Mouse (Mus musculus) liver, embryonic 13.5 days (tissue): Measurements from ENCODE around the gene Dsp. TPM values are rescaled to one million over a fixed set of nuclear protein-coding genes. Genes with fewer than 3 reads are reported as not detected.

Experiments
- ATAC-seq: fragments of 200-750 bp; cut with Nextera tagmentation; 2 replicates; pipeline ENCODE4 v1.8.0; 2017; ENCODE audit warnings: low read depth, mild to moderate bottlenecking, moderate number of reproducible peaks, moderate library complexity
- DNase-seq: peaks from one replicate; pipeline ENCODE4 v3.0.0; 2022
- H3K27ac ChIP-seq: fragments of 300-500 bp; sonication (generic); 2 replicates; pipeline ENCODE4 v1.5.1; 2015; ENCODE audit warnings: moderate library complexity, mild to moderate bottlenecking, inconsistent platforms
- H3K27me3 ChIP-seq: fragments of 300-500 bp; sonication (generic); 2 replicates; pipeline ENCODE4 v1.6.1; 2015; ENCODE audit warnings: mild to moderate bottlenecking, inconsistent platforms
- H3K36me3 ChIP-seq: fragments of 300-500 bp; sonication (generic); 2 replicates; pipeline ENCODE4 v1.6.1; 2015; ENCODE audit warnings: mild to moderate bottlenecking, inconsistent platforms
- H3K4me1 ChIP-seq: fragments of 300-500 bp; sonication (generic); replicated peaks from 2 replicates; pipeline ENCODE4 v1.6.1; 2015; ENCODE audit warnings: inconsistent platforms
- H3K4me2 ChIP-seq: fragments of 300-500 bp; sonication (generic); 2 replicates; pipeline ENCODE4 v1.6.1; 2015; ENCODE audit warnings: inconsistent platforms, mild to moderate bottlenecking, moderate library complexity
- H3K4me3 ChIP-seq: fragments of 300-500 bp; sonication (generic); replicated peaks from 2 replicates; pipeline ENCODE4 v1.5.1; 2015; ENCODE audit warnings: mild to moderate bottlenecking, inconsistent platforms
- H3K9ac ChIP-seq: fragments of 300-500 bp; sonication (generic); 2 replicates; pipeline ENCODE4 v1.6.1; 2015; ENCODE audit warnings: mild to moderate bottlenecking, inconsistent platforms
- H3K9me3 ChIP-seq: fragments of 300-500 bp; sonication (generic); replicated peaks from 2 replicates; pipeline ENCODE4 v1.6.1; 2016; ENCODE audit warnings: inconsistent platforms
- WGBS: fragments of 180-500 bp; shearing (Covaris S2); methylation state at CpG from one replicate; pipeline ENCODE4 v1.1.7; 2015; ENCODE audit not compliant: insufficient replicate concordance; 5-methylcytosine and 5-hydroxymethylcytosine counted together
- polyA plus RNA-seq: library from polyadenylated mRNA; unstranded; fragments of >200 nt; fragmentation: Nextera tagmentation; extraction: Ambion mirVana; gene quantifications from 2 replicates; pipeline ENCODE4 v1.2.1, GENCODE M21; 2015

The Dsp gene
- polyA plus RNA-seq, 1 experiment from 2014 or later: 1.3 TPM

- 52% methylated on average over 3 of the region's 3 CpGs for WGBS
- H3K4me3 ChIP-seq: no peak overlapping the region
- H3K27ac ChIP-seq: no peak overlapping the region
- H3K27me3 ChIP-seq: no peaks in the 10 kb centered on the region
- no peak overlapping the region for H3K9ac ChIP-seq
- H3K36me3 ChIP-seq: peaks cover 2% of the 10 kb centered on the region; the same call in 1 of the 2 replicates
- H3K9me3 ChIP-seq: no peaks in the 10 kb centered on the region
- no peaks in the 10 kb centered on the region for H3K4me1 ChIP-seq
- H3K4me2 ChIP-seq: no peak overlapping the region
- ATAC-seq: no peak
- DNase-seq: no peak
These were observed 84.3 kb downstream of the Dsp start for GRCm38 (mm10) chr13:38235370-38235769.

DNA sequence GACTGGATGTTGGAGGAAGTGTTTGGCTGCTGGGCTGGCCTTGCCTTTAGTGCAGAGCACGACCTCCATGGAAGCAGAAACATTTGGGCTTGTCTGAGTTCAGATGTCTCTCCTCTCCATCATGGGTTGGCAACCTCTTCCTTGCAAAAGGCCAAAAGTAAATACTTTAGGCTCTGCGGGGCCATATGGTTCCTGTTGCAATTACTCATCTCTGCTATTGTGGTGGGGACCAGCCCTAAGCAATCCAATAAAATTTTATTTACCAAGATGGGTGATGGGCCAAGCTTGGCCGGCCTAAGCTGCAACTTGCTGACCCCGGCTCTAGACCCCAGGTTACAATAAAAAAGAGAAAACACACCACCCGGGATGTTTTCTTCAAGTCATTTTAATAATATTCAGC, 97.1 kb downstream of the Dsp start:
- no peak for DNase-seq
- no peak for ATAC-seq
- Histone ChIP-seq H3K9ac (no peak overlapping the region), H3K9me3 (no peaks in the 10 kb centered on the region), H3K4me1 (no peaks in the 10 kb centered on the region), H3K4me2 (no peak overlapping the region), H3K27ac (no peak overlapping the region), H3K36me3 (no peaks in the 10 kb centered on the region), H3K4me3 (no peak overlapping the region), H3K27me3 (no peaks in the 10 kb centered on the region)
- 54% methylated on average over 5 of the region's 5 CpGs for WGBS

Other genes with a start within 250 kb of the Dsp start
- 93.6 and 119 TPM in 2 replicates for gene Ssr1, start 157.1 kb upstream of the Dsp start, polyA plus RNA-seq
- gene Riok1, start 114.3 kb upstream of the Dsp start, polyA plus RNA-seq: 26.2 and 30.0 TPM in 2 replicates
- gene Cage1, start 114.2 kb upstream of the Dsp start, polyA plus RNA-seq: 0.50 and 0.60 TPM in 2 replicates
- gene Snrnp48, start 53.6 kb downstream of the Dsp start, polyA plus RNA-seq: 16.3 and 18.0 TPM in 2 replicates
- 0.20 and 0.22 TPM in 2 replicates for gene Bmp6, start 193.8 kb downstream of the Dsp start, polyA plus RNA-seq